Mouse (Mus musculus) fibroblast of lung, adult 2 months (primary cell): Measurements from ENCODE around the gene Gm21060.
"Not testable (repeated sequence)": the region's sequence is repeated elsewhere in the genome, so short reads cannot be mapped to it uniquely, and the experiment has no call there.

Experiments
- DNase-seq: peaks from one replicate; pipeline ENCODE4 v3.0.0-alpha.2; 2011; ENCODE audit warnings: low read depth

Gene Gm21060

DNA sequence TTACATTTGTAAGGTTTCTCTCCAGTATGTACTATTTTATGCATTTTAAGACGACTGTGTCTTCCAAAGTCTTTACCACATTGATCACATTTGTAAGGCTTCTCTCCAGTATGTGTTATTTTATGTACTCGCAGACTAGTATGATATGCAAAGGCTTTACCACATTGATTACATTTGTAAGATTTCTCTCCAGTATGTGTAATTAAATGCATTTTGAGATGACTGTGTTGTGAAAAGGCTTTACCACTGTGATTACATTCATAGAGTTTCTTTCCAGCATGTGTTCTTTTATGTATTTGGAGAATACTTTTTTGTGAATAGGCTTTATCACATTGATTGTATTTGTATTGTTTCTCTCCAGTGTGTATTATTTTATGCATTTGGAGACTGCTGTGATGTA lies at the start of gene Gm21060:
Gene Gm21060 (minus strand): TSS at position 101 of the 400 bp plus-strand sequence.
- DNase-seq: no peak

GRCm38 (mm10) chr19:61320844-61321243 lies 24.0 kb upstream of the Gm21060 start:
- DNase-seq: not testable (repeated sequence)

- not testable (repeated sequence) for DNase-seq
Observed at GRCm38 (mm10) chr19:61313185-61313584, 16.3 kb upstream of the Gm21060 start.

DNA sequence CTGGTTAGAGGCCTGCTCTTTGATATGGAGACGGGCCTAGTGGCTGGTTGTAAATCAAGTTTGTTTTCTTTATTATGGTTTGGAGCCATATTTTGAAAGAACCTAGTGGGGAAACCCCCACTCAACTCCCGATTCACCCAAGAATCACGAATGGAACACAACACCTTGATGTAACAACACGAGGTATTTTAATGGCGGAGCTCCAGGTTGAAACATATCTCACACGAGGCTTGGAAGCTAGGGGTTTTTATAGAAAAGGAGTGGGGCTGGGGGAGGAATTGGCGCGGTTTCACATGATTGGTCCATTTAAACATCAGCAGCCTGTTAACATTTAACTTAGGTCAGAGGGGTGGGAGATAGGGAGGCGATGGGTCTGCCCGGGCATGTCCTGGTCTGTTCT lies 15.5 kb upstream of the Gm21060 start:
- not testable (repeated sequence) for DNase-seq

DNA sequence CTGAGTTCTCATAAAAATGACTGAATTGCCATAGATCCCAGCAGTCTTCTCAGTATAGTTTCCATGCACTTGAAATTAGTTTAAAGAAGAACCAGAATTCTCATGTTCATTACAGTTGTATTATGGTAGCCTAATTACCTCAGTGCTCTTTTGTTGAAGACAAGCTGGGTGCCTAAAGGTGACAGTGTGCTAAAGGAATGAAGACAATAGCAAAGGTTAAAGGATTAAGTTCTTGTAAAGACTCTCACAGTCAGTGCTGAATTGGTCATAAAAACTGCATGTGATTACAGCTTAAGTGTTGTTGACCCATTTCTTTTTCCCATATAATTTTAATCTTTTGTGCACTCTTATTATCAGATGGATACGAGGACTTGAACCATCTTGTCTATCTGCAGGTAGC lies 11.2 kb upstream of the Gm21060 start:
- DNase-seq: not testable (repeated sequence)

GRCm38 (mm10) chr19:61285033-61285432 lies 11.8 kb downstream of the Gm21060 start:
- not testable (repeated sequence) for DNase-seq

DNA sequence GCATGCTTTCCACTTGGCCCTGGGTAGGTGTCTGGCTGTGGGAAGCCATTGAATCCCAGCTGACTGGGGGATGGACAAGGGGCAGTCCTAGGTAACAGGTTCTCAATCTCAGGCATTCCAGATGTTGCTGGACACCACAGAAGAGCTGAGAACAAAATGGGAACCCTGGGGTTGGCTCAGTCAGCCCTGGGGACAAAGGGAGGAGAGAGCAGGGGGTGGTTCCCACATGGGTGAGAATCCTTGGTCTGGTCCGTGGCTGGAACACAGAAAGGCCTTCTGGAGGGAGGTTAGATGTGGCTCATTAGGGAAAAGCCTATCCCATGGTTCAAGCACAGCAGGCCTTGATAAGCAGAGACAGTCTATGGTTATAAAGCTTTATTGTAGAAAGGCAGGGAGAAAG lies 13.3 kb downstream of the Gm21060 start:
- DNase-seq: no peak

- no peak for DNase-seq
Observed at GRCm38 (mm10) chr19:61275446-61275845, 21.4 kb downstream of the Gm21060 start.

DNA sequence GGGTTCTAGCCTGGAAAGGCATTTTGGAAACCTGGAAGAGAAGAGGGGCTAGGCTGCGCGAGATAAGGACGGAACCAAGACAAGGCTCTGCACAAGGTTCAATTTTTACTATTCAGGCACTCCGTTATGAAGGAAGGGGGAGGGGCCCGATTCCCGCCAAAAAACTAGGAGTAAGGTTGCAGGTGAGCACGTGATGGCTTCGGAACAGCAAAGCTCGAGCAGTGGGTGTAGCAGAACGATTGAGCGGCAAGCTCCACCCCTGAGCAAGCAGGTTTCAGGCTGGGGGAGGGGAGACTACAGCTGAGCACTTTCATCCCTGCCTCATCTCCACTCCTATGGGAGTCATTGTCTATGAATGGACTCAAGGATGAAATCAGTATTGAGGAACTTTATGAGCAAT lies 27.7 kb downstream of the Gm21060 start:
- not testable (repeated sequence) for DNase-seq

DNA sequence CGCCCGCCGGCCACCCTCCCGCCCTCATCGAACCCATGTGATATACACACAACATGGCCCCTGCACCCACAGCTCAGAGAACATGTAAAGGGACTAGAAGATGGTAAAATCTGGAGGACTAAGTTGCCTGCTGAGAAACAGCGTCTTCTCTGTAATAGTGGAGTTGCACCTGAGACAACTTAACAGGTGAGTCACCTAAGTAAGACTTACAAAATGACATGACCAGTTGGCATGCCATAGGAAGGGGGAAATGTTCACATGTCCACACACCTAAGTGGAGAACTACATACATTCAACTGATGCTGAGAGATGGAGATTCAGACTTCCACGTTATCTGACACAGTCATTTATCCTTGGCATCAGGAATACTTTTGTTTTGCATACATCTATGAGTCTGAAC lies 29.7 kb downstream of the Gm21060 start:
- DNase-seq: no peak

DNA sequence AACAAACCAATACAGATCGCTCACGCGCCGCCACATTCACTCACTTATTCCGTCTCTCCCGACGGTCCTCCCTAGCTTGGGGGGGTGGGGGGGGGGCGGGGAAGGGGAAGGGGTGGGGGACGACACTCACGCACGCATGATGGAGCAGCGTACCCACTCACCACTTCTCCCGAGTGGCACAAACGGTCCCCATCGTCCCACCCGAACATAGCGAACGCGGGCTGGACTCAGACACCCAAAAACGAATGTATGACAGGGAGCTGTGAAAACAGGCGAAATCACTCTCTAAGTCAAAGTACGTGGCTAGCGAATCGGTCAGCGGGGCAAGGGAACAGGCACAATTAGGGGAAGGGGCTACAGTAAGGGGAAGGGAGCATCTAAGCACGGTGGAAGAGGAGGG lies 30.2 kb downstream of the Gm21060 start:
- DNase-seq: no peak

GRCm38 (mm10) chr19:61266246-61266615 lies 30.6 kb downstream of the Gm21060 start:
- DNase-seq: no peak

GRCm38 (mm10) chr19:61265349-61266245 lies 31.3 kb downstream of the Gm21060 start:
- DNase-seq: peak; percentile 46

DNA sequence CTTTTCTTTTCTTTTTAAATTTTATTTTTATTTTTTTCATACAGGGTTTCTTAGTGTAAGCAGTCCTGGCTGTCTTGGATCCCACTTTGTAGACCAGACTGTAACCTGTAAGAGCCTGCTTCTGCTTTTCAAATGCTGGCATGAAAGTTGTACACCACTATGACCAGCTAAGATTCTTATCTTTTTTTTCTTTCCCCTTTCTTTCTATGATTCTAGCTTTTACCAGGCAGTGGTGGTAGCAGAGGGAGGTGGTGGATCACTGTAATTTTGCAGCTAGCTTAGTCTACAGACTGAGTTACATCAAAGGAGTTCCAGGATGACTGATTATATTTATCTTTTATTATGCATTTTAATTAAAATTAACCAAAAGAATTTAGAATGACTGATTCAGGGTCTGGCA lies 31.9 kb downstream of the Gm21060 start:
- DNase-seq: no peak

DNA sequence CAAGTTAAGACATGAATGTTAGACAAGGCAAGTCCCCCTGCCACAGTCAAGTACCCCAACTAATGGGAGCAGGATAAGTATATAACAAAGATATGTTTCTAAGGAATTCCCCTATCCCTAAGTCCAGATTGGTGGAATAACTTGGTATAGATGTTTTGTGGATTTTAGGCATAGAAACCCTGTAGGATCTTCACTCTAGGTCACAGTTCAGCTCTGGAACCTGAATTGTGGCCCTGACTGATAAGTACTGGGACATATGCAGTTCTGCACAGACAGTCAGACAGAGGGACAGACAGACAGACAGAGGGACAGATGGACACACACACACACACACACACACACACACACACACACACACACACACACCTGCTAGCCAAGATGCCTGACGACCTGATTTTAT lies 32.6 kb downstream of the Gm21060 start:
- DNase-seq: peak; percentile 15

DNA sequence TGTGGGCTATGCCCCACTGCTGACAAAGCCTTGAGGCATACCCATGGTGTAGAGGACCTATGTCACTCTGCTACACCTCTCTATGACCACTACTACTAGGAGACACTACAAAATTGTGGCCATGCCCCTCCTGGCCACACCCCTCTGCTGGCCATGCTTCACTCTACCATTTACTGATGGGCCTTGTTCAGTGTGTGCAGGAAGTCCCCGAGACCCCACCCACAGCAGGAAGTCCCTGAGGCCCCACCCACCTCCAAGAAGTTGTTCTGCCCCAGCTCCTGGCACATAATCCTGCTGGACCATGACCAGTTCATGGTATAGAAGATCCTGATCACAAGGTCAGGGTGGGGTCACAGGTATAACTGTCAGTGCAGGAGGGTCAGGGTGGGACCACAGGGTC lies 35.6 kb downstream of the Gm21060 start:
- DNase-seq: no peak

DNA sequence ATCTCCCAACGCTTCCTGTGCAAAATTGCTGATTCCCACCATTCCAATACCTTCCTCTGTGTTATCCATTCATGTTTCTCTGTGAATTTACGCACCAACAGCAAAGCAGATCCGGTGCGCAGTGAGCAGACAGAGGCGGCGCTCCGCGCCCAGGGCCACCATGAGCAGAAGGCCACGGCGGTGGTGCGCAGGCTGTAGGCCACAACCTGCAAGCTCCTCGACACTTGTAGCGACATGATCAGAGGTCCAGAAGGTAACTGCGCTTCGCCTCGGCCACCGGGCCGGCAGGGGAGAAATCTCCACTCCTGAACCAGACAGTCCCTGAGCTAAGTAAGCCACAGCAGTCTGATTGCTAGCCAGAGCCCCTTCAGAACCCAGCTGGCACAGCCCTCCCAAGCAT lies 39.1 kb downstream of the Gm21060 start:
- no peak for DNase-seq

DNA sequence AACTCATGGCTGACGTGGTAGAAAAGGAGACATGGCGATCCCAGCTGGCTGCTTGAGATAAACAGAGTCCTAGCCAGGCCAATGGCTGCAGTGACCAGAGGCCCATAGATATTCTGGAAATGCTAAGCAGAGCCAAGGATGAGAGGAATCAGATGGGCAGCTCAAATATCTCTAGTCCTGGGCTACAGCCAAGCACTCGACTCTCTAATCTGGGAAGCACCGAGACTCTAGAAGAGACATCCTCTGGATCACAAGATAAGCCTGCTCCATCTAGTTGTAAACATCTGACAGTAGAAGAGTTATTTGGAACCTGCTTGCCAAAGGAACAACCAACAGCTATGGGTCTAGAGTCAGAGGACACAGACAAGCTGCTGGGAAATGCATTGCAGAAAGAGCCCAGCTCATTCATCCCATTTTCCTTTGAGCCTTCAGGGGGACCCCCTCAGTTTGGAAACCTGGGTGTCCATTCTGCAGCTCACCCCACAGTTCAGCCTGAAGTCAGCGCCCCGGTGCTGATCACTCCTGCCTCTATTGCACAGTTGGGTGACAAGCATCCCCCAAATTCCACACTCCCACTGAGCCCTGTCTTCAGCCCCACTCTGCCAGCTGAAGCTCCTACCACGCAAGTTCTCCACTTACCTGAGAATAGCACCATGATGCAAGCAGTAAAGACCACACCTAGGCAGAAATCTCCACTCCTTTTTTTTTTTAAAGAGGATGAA lies 40.5 kb downstream of the Gm21060 start:
- DNase-seq: no peak

GRCm38 (mm10) chr19:61247334-61247733 lies 49.5 kb downstream of the Gm21060 start:
- not testable (repeated sequence) for DNase-seq
